Comparison of ENCODE assay signal across 8 mouse cellular contexts in the genomic region with DNA sequence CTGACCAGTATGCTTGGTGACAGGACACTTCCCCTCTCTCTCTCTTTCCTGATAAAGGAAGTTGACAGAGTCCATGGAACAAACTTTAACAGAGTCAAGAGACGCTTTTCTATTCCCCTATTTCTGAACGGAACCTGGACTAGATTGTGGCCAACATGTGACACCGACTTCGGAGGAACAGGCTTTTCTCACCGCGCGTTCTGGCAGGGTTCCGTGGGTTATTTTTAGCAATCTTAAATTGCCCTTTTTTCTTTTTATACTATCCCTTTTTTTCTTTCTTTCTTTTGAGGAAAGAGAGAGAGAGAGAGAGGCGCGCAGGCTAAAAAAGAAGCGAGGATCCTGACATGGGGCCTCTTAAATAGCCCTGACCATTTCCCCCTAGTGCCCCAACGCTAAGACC. TPM values are rescaled to one million over a fixed set of nuclear protein-coding genes. Genes with fewer than 3 reads are reported as not detected.
A peak's percentile ranks its signal among the peaks of the same experiment; 100 is the strongest.
DNase-seq lines count a peak whose midpoint lies in the region; ATAC-seq and TF ChIP-seq lines count a peak whose summit lies in the region.

No protein-coding gene starts in this region.

- intact Hi-C loops in gastrocnemius, adult 2 months (cut with DNase I) = no loop called here

- H3K4me2 ChIP-seq in heart, embryonic 16.5 days (ENCODE audit: low read depth, low read length) = peak overlapping the region; percentile 96

- no peak for ATAC-seq in heart, embryonic 16.5 days (replicated peaks; ENCODE audit: extremely low read depth, insufficient read depth, low FRiP score)
- ATAC-seq in megakaryocyte, adult 5-6 weeks (ENCODE audit: poor library complexity, severe bottlenecking) = 0 out of 2 replicates have a peak, but pooled peaks have one; percentile 25

- H3K27me3 ChIP-seq in heart, embryonic 16.5 days (ENCODE audit: control insufficient read depth, insufficient read depth, low read length) = peaks cover 7% of the 10 kb centered on the region; the same call in 1 of the 2 replicates

- H3K9me3 ChIP-seq in ES-E14 (ENCODE audit: control insufficient read depth, insufficient read depth, low read depth, low read length) = no peaks in the 10 kb centered on the region
- H3K9me3 ChIP-seq in heart, embryonic 16.5 days (replicated peaks; ENCODE audit: control insufficient read depth, low read length) = no peaks in the 10 kb centered on the region

- H3K4me3 ChIP-seq in gastrocnemius, adult 2 months = peak overlapping the region; percentile 96
- H3K4me3 ChIP-seq in ES-E14 (ENCODE audit: insufficient read depth in 1 of 2, low read depth in 1 of 2, low read length in 2 of 2, poor library complexity in 1 of 2, severe bottlenecking in 1 of 2) = peak overlapping the region; percentile 70 to 80
- peak overlapping the region; percentile 86 for H3K4me3 ChIP-seq in heart, embryonic 16.5 days (ENCODE audit: low read length)

- H3K4me1 ChIP-seq in ES-E14 (ENCODE audit: control insufficient read depth in 2 of 2, insufficient read depth in 2 of 2, low read length in 2 of 2, poor library complexity in 1 of 2) = peaks cover 0 to 3% of the 10 kb centered on the region in 2 experiments; a peak in 1 of 4 replicates
- H3K4me1 ChIP-seq in heart, embryonic 16.5 days (ENCODE audit: control insufficient read depth, insufficient read depth, low read length) = peaks cover 19% of the 10 kb centered on the region

- no peaks in the 10 kb centered on the region for H3K36me3 ChIP-seq in ES-E14 (ENCODE audit: control insufficient read depth, insufficient read depth, low read length, poor library complexity, severe bottlenecking)
- no peaks in the 10 kb centered on the region for H3K36me3 ChIP-seq in heart, embryonic 16.5 days (ENCODE audit: control insufficient read depth, insufficient read depth)

- no peak for DNase-seq in gastrocnemius, adult 2 months
- no peak for DNase-seq in gastrocnemius, postnatal 25 days
- no peak for DNase-seq in ES-E14 (ENCODE audit: low read depth, low spot score)
- DNase-seq in adrenal gland, adult 8-10 months = no peak
- DNase-seq in frontal cortex, postnatal 14 days (ENCODE audit: low spot score in 2 of 2) = no peak
- no peak for DNase-seq in spleen, adult 12 weeks (ENCODE audit: low spot score)

- in situ Hi-C loops in ES-E14 (cut with MboI; ENCODE audit: low sequenced_read_pairs in 2 of 2, unreplicated experiment in 2 of 2) = no loop called here

- peak overlapping the region; percentile 94 for H3K27ac ChIP-seq in gastrocnemius, adult 2 months
- H3K27ac ChIP-seq in ES-E14 (ENCODE audit: insufficient read depth, low read depth, low read length, poor library complexity, severe bottlenecking) = no peak overlapping the region
- H3K27ac ChIP-seq in heart, embryonic 16.5 days (ENCODE audit: low read length) = peak overlapping the region; percentile 70

- WGBS in heart, embryonic 16.5 days = 3% methylated on average over 12 of the region's 12 CpGs

- no peak for TF ChIP-seq CTCF in gastrocnemius, adult 2 months (IDR thresholded peaks at IDR 0.05)

- H3K9ac ChIP-seq in ES-E14 (ENCODE audit: insufficient read depth, low read depth, low read length, poor library complexity, severe bottlenecking) = peak overlapping the region; percentile 77
- peak overlapping the region; percentile 95 for H3K9ac ChIP-seq in heart, embryonic 16.5 days (ENCODE audit: low read length)

TF ChIP-seq in ES-E14, 5 proteins besides CTCF, POLR2A, EP300 and RAD21:
- no peak for TF ChIP-seq HCFC1 (IDR thresholded peaks at IDR 0.05; ENCODE audit: borderline replicate concordance, insufficient read depth, low read length)
- TF ChIP-seq ZNF384 (IDR thresholded peaks at IDR 0.05; ENCODE audit: low read depth, low read length) = no peak
- TF ChIP-seq CHD2 (IDR thresholded peaks at IDR 0.05; ENCODE audit: low read depth, low read length) = no peak
- TF ChIP-seq MAFK (IDR thresholded peaks at IDR 0.05; ENCODE audit: insufficient read depth, low read depth, low read length) = no peak
- no peak for TF ChIP-seq ZC3H11A (IDR thresholded peaks at IDR 0.05; ENCODE audit: borderline replicate concordance, low read depth, low read length)
TF ChIP-seq in ES-E14: peak in this region for 0.

RNA-seq across cellular contexts. Expression of gene Tbc1d16, which starts 0.7 kb away (rescaled TPM):
- total RNA-seq in gastrocnemius, adult 2 months (2021) = 10 to 100 TPM; 30.7 to 36.6 TPM
- total RNA-seq in gastrocnemius, postnatal 25 days (2021) = 10 to 100 TPM; 16.1 to 20.9 TPM
- 6.3 and 10.1 TPM in 2 replicates for total RNA-seq in ES-E14 (2012; rRNA removed)
- polyA plus RNA-seq in heart, embryonic 16.5 days (2015; fragmentation: Nextera tagmentation; extraction: Ambion mirVana) = 15.6 and 19.1 TPM in 2 replicates
- 0.64 and 0.71 TPM in 2 replicates for total RNA-seq in megakaryocyte, adult 5-6 weeks (2015)
- 0.53 and 0.59 TPM in 2 replicates for total RNA-seq in megakaryocyte, adult 5-6 weeks (2017)
- 10 to 100 TPM; 17.1 to 26.4 (median 22.0) TPM for total RNA-seq in adrenal gland, adult 8-10 months (2022)

RNA-seq across cellular contexts. Expression of gene Ccdc40, which starts 0.8 kb away (rescaled TPM):
- total RNA-seq in gastrocnemius, adult 2 months (2021) = not detected
- total RNA-seq in gastrocnemius, postnatal 25 days (2021) = under 1 TPM in 1 of 2 experiments, not detected in 1; 0.41 TPM
- 6.2 and 6.4 TPM in 2 replicates for total RNA-seq in ES-E14 (2012; rRNA removed)
- polyA plus RNA-seq in heart, embryonic 16.5 days (2015; fragmentation: Nextera tagmentation; extraction: Ambion mirVana) = 2.9 and 3.1 TPM in 2 replicates
- 0.21 and 0.31 TPM in 2 replicates for total RNA-seq in megakaryocyte, adult 5-6 weeks (2015)
- 0.65 and 1.1 TPM in 2 replicates for total RNA-seq in megakaryocyte, adult 5-6 weeks (2017)
- total RNA-seq in adrenal gland, adult 8-10 months (2022) = 1 to 10 TPM in 2 of 4 experiments, under 1 TPM in 2; 0.73 to 1.9 (median 1.3) TPM

RNA-seq across cellular contexts. Expression of gene Gaa, which starts 40.1 kb away (rescaled TPM):
- 100 to 1,000 TPM; 148 to 177 TPM for total RNA-seq in gastrocnemius, adult 2 months (2021)
- 100 to 1,000 TPM; 110 to 138 TPM for total RNA-seq in gastrocnemius, postnatal 25 days (2021)
- total RNA-seq in ES-E14 (2012; rRNA removed) = 69.3 and 116 TPM in 2 replicates
- 92.3 and 95.9 TPM in 2 replicates for polyA plus RNA-seq in heart, embryonic 16.5 days (2015; fragmentation: Nextera tagmentation; extraction: Ambion mirVana)
- 9.3 and 16.5 TPM in 2 replicates for total RNA-seq in megakaryocyte, adult 5-6 weeks (2015)
- 8.0 and 9.8 TPM in 2 replicates for total RNA-seq in megakaryocyte, adult 5-6 weeks (2017)
- total RNA-seq in adrenal gland, adult 8-10 months (2022) = 100 to 1,000 TPM; 128 to 162 (median 139) TPM
